Mouse (Mus musculus): ENCODE measurements around the gene Ciapin1.

- TF ChIP-seq CTCF (IDR thresholded peaks at IDR 0.05; ENCODE audit: low read depth) (no peak), EP300 (IDR thresholded peaks at IDR 0.05; ENCODE audit: low read depth) (no peak)
Observed at GRCm38 (mm10) chr8:94771941-94772670, 66.1 kb downstream of the Ciapin1 start, which contains the start of gene Cx3cl1.
